Mouse (Mus musculus): ENCODE measurements around the gene Igfbp7.

- TF ChIP-seq POLR2A (IDR thresholded peaks at IDR 0.05; ENCODE audit: insufficient read length, low read depth) = no peak
- TF ChIP-seq REST (IDR thresholded peaks at IDR 0.05; ENCODE audit: insufficient read depth, insufficient read length) = no peak
- no peak for TF ChIP-seq POLR2AphosphoS2 (IDR thresholded peaks at IDR 0.05; ENCODE audit: insufficient read length, low read depth)
- no peak for TF ChIP-seq E2F4 (IDR thresholded peaks at IDR 0.05; ENCODE audit: insufficient read depth)
- TF ChIP-seq MAX (IDR thresholded peaks at IDR 0.05; ENCODE audit: low read depth) = no peak
- no peak for TF ChIP-seq MYOD1 (IDR thresholded peaks at IDR 0.05; ENCODE audit: control insufficient read depth in 1 of 3, insufficient read length in 2 of 3, low read depth in 2 of 3)
- TF ChIP-seq MYOG (IDR thresholded peaks at IDR 0.05; ENCODE audit: control insufficient read depth in 1 of 3, insufficient read depth in 1 of 3, insufficient read length in 2 of 3, low read depth in 2 of 3) = no peak
- TF ChIP-seq USF1 (IDR thresholded peaks at IDR 0.05; ENCODE audit: low read depth) = no peak
- no peak for TF ChIP-seq TCF12 (IDR thresholded peaks at IDR 0.05; ENCODE audit: insufficient read depth, poor library complexity, severe bottlenecking)
- no peak for TF ChIP-seq SRF (IDR thresholded peaks at IDR 0.05; ENCODE audit: control insufficient read depth, insufficient read length, low read depth)
- TF ChIP-seq CEBPB (IDR thresholded peaks at IDR 0.05; ENCODE audit: insufficient read depth, poor library complexity, severe bottlenecking) = no peak
- no peak for TF ChIP-seq TCF3 (IDR thresholded peaks at IDR 0.05; ENCODE audit: insufficient read length, low read depth)
Observed at GRCm38 (mm10) chr5:77393990-77394618, 13.7 kb downstream of the Igfbp7 start.
